Mouse (Mus musculus) G1E (cell line): ENCODE data around the gene Tedc1.

ENCODE experiments used
- CTCF ChIP-seq: IDR thresholded peaks from 2 replicates; pipeline ENCODE4 v1.5.1; 2012; ENCODE audit warnings: low read depth, low read length, inconsistent platforms, mixed read lengths
- GATA1 ChIP-seq: IDR thresholded peaks from 2 replicates; pipeline ENCODE4 v1.6.1; 2012; ENCODE audit warnings: borderline replicate concordance, low read length, inconsistent platforms, mixed read lengths
- GATA2 ChIP-seq: IDR thresholded peaks from 2 replicates; pipeline ENCODE4 v1.6.1; 2012; ENCODE audit warnings: low read depth, low read length, inconsistent platforms, borderline replicate concordance
- POLR2AphosphoS5 ChIP-seq: IDR thresholded peaks from 2 replicates; pipeline ENCODE4 v1.6.1; 2012; ENCODE audit warnings: low read depth, low read length, inconsistent platforms; ENCODE audit not compliant: insufficient replicate concordance
- TAL1 ChIP-seq: conservative IDR thresholded peaks from 2 replicates; pipeline ENCODE4 v1.6.1; 2012; ENCODE audit warnings: low read depth, low read length, inconsistent platforms, mixed read lengths

DNA sequence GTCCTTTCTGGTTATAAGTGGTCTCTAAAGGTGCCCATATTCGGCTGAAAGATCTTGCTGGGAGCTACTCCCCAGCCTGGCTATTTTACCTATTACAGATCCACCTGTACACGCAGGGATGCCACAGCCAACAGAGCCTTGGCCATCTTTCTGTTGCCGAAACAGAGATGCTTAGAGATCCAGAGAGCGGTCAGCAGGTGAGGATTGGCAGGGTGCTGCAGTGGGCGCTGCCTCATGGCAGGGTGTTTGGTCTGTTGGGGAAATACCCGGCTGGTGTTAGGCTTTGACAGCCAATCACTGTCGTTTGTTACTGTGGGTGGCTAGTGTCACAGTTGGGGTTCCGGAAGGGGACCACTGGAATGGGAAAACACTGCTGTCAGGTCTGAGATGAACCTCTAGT is 1.8 kb downstream of the Tedc1 start:
- no peak for TF ChIP-seq CTCF
- no peak for TF ChIP-seq TAL1
- TF ChIP-seq GATA1, result no peak
- no peak for TF ChIP-seq GATA2
- TF ChIP-seq POLR2AphosphoS5, result no peak
